In the genomic region with DNA sequence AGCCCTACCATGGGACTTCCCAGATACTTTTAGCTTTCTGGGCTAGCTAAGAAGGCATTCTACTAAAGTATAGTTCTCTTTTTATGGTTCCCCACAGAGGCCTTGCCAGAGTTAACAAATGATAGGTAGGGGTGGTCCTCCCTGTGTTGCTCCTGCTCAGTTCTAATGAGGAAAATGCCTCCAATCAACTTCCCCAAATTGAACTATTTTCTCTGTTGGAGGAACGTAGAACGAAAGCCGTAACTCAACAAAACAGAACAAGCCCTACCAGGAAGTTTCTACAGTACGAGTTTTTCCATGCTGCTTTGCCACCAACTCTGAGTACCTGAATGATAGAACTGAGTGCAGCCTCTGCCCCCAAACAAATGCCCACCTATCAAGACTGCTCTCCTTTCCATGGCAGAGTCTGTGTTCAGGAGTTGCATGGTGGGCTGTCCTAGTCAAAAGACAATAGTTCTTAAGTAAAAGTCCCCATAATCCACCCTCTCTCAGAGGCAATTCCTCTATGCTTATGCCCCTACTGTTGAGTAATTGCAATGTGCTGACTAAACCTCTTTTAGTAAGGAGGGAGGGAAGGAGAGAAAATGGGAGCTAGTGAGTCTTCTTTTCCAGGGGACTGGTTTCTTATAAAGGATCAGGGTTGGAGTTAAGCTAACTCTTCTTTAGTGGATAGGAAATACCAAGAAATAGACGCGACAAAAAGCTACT, we compare ENCODE assay signal across 34 mouse cellular contexts. TPM values are rescaled to one million over a fixed set of nuclear protein-coding genes. Genes with fewer than 3 reads are reported as not detected.
DNase-seq lines count a peak whose midpoint lies in the region; TF ChIP-seq lines count a peak whose summit lies in the region.
"Had no signal": no experiment of that assay in that cellular context is flagged by ENCODE, and none has a peak within 500 bp of the region (broad histone marks: within the 10 kb centered on the region; RNA-seq: fewer than 3 reads in every experiment).

No protein-coding gene starts in this region.

- H3K27ac ChIP-seq in gastrocnemius, adult 2 months: 0 out of 2 replicates have a peak overlapping the region, but pooled peaks have one; percentile 32
- H3K27ac ChIP-seq in macrophage: peak overlapping the region; percentile 51
- H3K27ac ChIP-seq: embryonic facial prominence, embryonic 12.5 days; hindbrain, embryonic 13.5 days; kidney, postnatal 0 days; limb, embryonic 13.5 days; liver, embryonic 12.5 days; midbrain, embryonic 12.5 days; neural tube, embryonic 13.5 days had no signal

- H3K36me3 ChIP-seq in macrophage (ENCODE audit: inconsistent target): no peaks in the 10 kb centered on the region
- no peaks in the 10 kb centered on the region for H3K36me3 ChIP-seq in splenic B cell, adult 2 months (ENCODE audit: control insufficient read depth, insufficient read depth, low read length, poor library complexity, severe bottlenecking)
- H3K36me3 ChIP-seq: embryonic facial prominence, embryonic 12.5 days; hindbrain, embryonic 13.5 days; neural tube, embryonic 13.5 days had no signal

- no peak overlapping the region for H3K4me3 ChIP-seq in gastrocnemius, adult 2 months
- no peak overlapping the region for H3K4me3 ChIP-seq in macrophage (ENCODE audit: inconsistent target)
- H3K4me3 ChIP-seq: embryonic facial prominence, embryonic 12.5 days; hindbrain, embryonic 13.5 days; limb, embryonic 13.5 days; liver, embryonic 12.5 days; megakaryocyte, embryonic 14.5 days; midbrain, embryonic 12.5 days; neural tube, embryonic 13.5 days had no signal

- no peak for TF ChIP-seq CTCF in gastrocnemius, adult 2 months (IDR thresholded peaks at IDR 0.05)

- intact Hi-C loops in gastrocnemius, adult 2 months (cut with DNase I): no loop called here
- intact Hi-C loops in gastrocnemius, postnatal 36 days (cut with DNase I): no loop called here

- no peak for DNase-seq in gastrocnemius, adult 2 months
- DNase-seq in gastrocnemius, postnatal 36 days: no peak
- peak; percentile 51 for DNase-seq in MEL-GATA-1-ER (ENCODE audit: extremely low read depth, low read depth)
- DNase-seq in splenic B cell, adult 2 months (ENCODE audit: low read depth, low spot score): peak; percentile 4
- DNase-seq in lung, postnatal 4 days: no peak
- no peak for DNase-seq in thymus, postnatal 14 days
- DNase-seq: adrenal gland, postnatal 14 days; cerebellum, adult 8-10 months; cerebellum, postnatal 25 days; heart, postnatal 36 days; kidney, adult 8-10 months; kidney, postnatal 4 days; lung, adult 18-20 months; lung, postnatal 10 days; spleen, adult 18-20 months had no signal

- WGBS in macrophage (ENCODE audit: missing documents): 29% methylated on average over 6 of the region's 6 CpGs

- H3K79me2 ChIP-seq in macrophage (ENCODE audit: inconsistent target): peaks cover 91% of the 10 kb centered on the region

- no peaks in the 10 kb centered on the region for H3K27me3 ChIP-seq in splenic B cell, adult 2 months (ENCODE audit: control insufficient read depth, insufficient read depth, low read length, poor library complexity, severe bottlenecking)
- H3K27me3 ChIP-seq: embryonic facial prominence, embryonic 12.5 days; hindbrain, embryonic 13.5 days; limb, embryonic 13.5 days; liver, embryonic 12.5 days; megakaryocyte, embryonic 14.5 days; midbrain, embryonic 12.5 days; neural tube, embryonic 13.5 days had no signal

RNA-seq across cellular contexts. Expression of a gene that starts 19.3 kb away (rescaled TPM):
- total RNA-seq in gastrocnemius, adult 2 months (2021): 10 to 100 TPM; 15.3 to 18.1 TPM
- total RNA-seq in gastrocnemius, postnatal 36 days (2021): 10 to 100 TPM; 15.0 to 16.5 TPM
- total RNA-seq in macrophage (2018; cell fraction: chromatin; rRNA removed): 10 to 100 TPM; 19.0 to 84.1 (median 48.6) TPM
- 10 to 100 TPM in 21 of 26 experiments, 1 to 10 TPM in 5; 8.5 to 16.1 (median 13.5) TPM for total RNA-seq in macrophage (2018; cell fraction: cytosol; rRNA removed)
- total RNA-seq in macrophage (2018; cell fraction: nucleus; rRNA removed): 10 to 100 TPM; 19.8 to 63.7 (median 39.8) TPM
- polyA plus RNA-seq in macrophage (2018): 9.3 to 15.8 TPM (median 10.4 TPM) in 3 replicates

RNA-seq across cellular contexts. Expression of a gene that starts 47.9 kb away (rescaled TPM):
- 100 to 1,000 TPM; 105 to 286 TPM for total RNA-seq in gastrocnemius, adult 2 months (2021)
- 100 to 1,000 TPM; 206 to 260 TPM for total RNA-seq in gastrocnemius, postnatal 36 days (2021)
- total RNA-seq in macrophage (2018; cell fraction: chromatin; rRNA removed): not detected
- total RNA-seq in macrophage (2018; cell fraction: cytosol; rRNA removed): not detected
- total RNA-seq in macrophage (2018; cell fraction: nucleus; rRNA removed): not detected
- polyA plus RNA-seq in macrophage (2018): not detected in 3 replicates
- total RNA-seq: adrenal gland, postnatal 14 days; layer of hippocampus, adult 8-10 months; layer of hippocampus, postnatal 25 days; left cerebral cortex, postnatal 36 days; midbrain, postnatal 0 days had no signal
- polyA plus RNA-seq: forebrain, embryonic 14.5 days; G1E; hindbrain, embryonic 13.5 days; intestine, embryonic 16.5 days; kidney, postnatal 0 days; liver, embryonic 12.5 days; midbrain, embryonic 12.5 days; midbrain, postnatal 0 days; stomach, embryonic 14.5 days; testis, adult 2 months; urinary bladder, adult 2 months had no signal

Comparison
In these comparisons a context has a peak if more than half of its experiments do, and no peak if none do; other contexts are left out.
1. DNase-seq: peak in MEL-GATA-1-ER (single experiment) and splenic B cell, adult 2 months (single experiment); none in gastrocnemius, adult 2 months (single experiment), gastrocnemius, postnatal 36 days (0 of 2), lung, postnatal 4 days (0 of 2) and thymus, postnatal 14 days (single experiment).